Mouse (Mus musculus): Measurements from ENCODE around the gene Layn.

Layn gene

GRCm38 (mm10) chr9:51076979-51077315 is at the start of gene Layn:
TSS of gene Layn (minus strand) at chr9:51077094.
- peak; percentile 14 for DNase-seq

- DNase-seq: no peak
Measured at GRCm38 (mm10) chr9:51114767-51115166, 37.9 kb upstream of the Layn start.

GRCm38 (mm10) chr9:51105751-51106150 is 28.9 kb upstream of the Layn start:
- DNase-seq: no peak

GRCm38 (mm10) chr9:51103808-51104514 is 27.1 kb upstream of the Layn start:
- peak; percentile 13 for DNase-seq

GRCm38 (mm10) chr9:51102963-51103807 is 26.3 kb upstream of the Layn start:
- peak; percentile 19 for DNase-seq

- DNase-seq: peak; percentile 28
Measured at GRCm38 (mm10) chr9:51101756-51102425, 25.0 kb upstream of the Layn start, which contains the start of gene 4833427G06Rik. TSS of gene 4833427G06Rik (minus strand) at chr9:51102078.

GRCm38 (mm10) chr9:51096306-51096705 is 19.4 kb upstream of the Layn start:
- no peak for DNase-seq

GRCm38 (mm10) chr9:51093697-51094096 is 16.8 kb upstream of the Layn start:
- DNase-seq: no peak

GRCm38 (mm10) chr9:51081614-51082013 is 4.7 kb upstream of the Layn start:
- no peak for DNase-seq

- peak; percentile 23 for DNase-seq
Measured at GRCm38 (mm10) chr9:51076300-51076978, 455 bp downstream of the Layn start.

- DNase-seq: peak; percentile 70
Measured at GRCm38 (mm10) chr9:51075780-51076179, 1.1 kb downstream of the Layn start.

GRCm38 (mm10) chr9:51070801-51071200 is 6.1 kb downstream of the Layn start:
- DNase-seq: no peak

- no peak for DNase-seq
Measured at GRCm38 (mm10) chr9:51068202-51068601, 8.7 kb downstream of the Layn start.

GRCm38 (mm10) chr9:51060601-51061000 is 16.3 kb downstream of the Layn start, which contains the start of gene Btg4:
TSS of gene Btg4 (plus strand) at chr9:51060901.
- DNase-seq: no peak

- no peak for DNase-seq
Measured at GRCm38 (mm10) chr9:51058951-51059521, 17.9 kb downstream of the Layn start.

GRCm38 (mm10) chr9:51056360-51057324 is 20.3 kb downstream of the Layn start:
- DNase-seq: no peak

- DNase-seq: peak; percentile 4
Measured at GRCm38 (mm10) chr9:51052180-51052579, 24.7 kb downstream of the Layn start.

GRCm38 (mm10) chr9:51042136-51042535 is 34.8 kb downstream of the Layn start:
- DNase-seq: no peak

- no peak for DNase-seq
Measured at GRCm38 (mm10) chr9:51041491-51041980, 35.4 kb downstream of the Layn start.

GRCm38 (mm10) chr9:51032785-51033529 is 43.9 kb downstream of the Layn start:
- DNase-seq: no peak

Data from cerebellum, adult 9-10 months (tissue).